Mouse (Mus musculus) skeletal muscle tissue, adult 2 months (tissue): ENCODE measurements around the gene Olfr1453.
"Not testable (repeated sequence)": the region's sequence is repeated elsewhere in the genome, so short reads cannot be mapped to it uniquely, and the experiment has no call there.

Source experiments
- DNase-seq: peaks from one replicate; pipeline ENCODE4 v3.0.0-alpha.2; 2012; ENCODE audit warnings: low read depth, low spot score

Olfr1453 gene

DNA sequence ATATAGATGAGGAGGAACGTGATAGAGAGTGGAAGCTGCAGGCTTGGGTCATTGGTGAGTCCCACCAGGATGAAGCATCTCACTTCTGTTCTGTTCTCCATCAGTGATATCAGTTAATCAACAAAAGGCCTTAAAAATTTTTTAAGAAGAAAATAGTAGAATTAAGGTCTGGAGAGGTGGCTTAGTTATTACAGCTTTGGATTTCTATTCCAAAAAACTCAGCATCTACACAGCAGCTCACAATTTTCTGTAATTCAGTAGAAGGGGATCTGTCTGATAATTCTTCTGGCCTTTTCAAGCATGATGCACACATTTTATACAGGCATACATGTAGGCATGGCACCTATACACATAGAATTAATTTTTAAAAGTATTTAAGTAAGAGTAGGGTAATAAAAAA is at the start of gene Olfr1453:
Gene Olfr1453, minus strand, starts transcription at position 101 of the 400 bp plus-strand sequence.
- no peak for DNase-seq

DNA sequence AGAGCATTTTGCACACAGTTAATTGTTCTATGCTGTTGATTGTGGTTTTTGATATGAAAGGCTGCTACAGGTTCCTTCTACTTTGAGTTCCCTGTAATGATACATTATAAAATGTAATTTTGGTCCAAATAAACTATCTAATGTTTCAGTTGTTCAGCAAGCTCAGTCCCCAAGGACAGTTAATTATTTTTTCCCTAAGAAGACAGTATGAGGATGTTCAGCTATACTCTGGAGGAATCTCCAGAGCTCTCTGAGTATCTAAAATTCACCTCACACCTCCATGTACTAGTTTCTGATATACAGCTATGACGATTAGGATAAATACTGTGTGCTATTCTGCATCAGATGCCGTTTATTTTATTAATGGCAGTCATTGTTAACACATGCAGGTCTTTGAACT is 32.2 kb upstream of the Olfr1453 start, which contains the start of gene Olfr1454:
Gene Olfr1454, plus strand, starts transcription at position 301 of the 400 bp plus-strand sequence.
- no peak for DNase-seq

DNA sequence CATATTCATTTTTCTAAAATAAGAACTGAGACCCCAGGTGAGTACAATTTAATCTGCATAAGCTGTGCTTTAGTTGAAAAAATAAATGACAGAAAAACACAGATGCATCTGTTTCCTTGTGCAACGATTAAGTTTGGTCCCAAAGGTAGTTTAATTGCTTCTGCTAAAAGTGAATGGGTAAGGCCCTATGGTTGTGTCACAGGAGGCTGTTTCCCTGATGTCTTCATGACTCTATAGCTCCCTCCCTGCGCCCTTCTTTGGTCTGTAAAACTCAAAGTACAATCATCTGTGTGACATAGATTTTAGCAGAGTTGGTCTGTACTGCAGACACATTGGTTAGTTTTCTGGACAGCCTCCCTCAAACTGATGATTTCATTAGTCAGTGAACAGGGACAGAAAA is 33.4 kb downstream of the Olfr1453 start, which contains the start of gene Olfr1451:
Gene Olfr1451, plus strand, starts transcription at position 301 of the 400 bp plus-strand sequence.
- DNase-seq: no peak

GRCm38 (mm10) chr19:12992316-12992715 is 35.8 kb downstream of the Olfr1453 start:
- DNase-seq: not testable (repeated sequence)
